Comparison of ENCODE assay signal across 8 mouse cellular contexts in the genomic region with DNA sequence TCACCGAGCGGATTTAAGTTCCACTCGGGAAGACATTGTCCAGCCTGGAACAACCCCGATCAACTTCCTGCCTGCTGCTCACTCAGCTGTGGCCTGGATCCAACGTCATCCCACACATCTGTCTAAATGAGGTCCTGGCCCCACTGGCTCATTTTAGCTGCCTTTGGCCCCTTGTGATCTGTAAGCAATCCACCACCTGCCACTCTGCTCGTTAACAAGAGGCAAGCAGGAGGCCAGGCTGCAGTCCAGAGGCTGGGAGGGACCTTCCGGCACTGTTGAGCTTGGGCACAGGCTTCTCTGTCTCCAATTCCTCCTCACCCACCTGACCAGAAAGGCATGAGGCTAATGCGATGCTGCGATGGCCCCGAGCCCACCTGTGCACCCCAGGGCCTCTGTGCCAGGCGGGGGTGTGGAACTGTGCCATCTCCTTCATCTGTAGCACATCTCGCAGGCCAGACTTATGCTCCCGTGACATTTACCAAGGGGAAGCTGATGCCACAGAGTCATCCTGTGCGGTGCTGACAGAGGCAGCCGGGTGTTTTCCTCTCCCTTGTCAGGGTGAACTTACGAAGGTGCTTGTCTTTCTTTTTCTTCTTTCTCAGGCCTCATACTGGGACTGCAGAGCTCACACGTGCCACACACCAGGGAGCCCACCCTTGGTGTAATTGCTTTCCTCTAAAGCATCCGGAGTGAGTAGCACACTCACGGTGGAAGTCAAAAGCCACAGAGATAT. TPM values are rescaled to one million over a fixed set of nuclear protein-coding genes. Genes with fewer than 3 reads are reported as not detected.
DNase-seq lines count a peak whose midpoint lies in the region; ATAC-seq and TF ChIP-seq lines count a peak whose summit lies in the region.
"Had no signal": no experiment of that assay in that cellular context is flagged by ENCODE, and none has a peak within 500 bp of the region (broad histone marks: within the 10 kb centered on the region; RNA-seq: fewer than 3 reads in every experiment).

No protein-coding gene starts in this region.

- H3K36me3 ChIP-seq in lung, embryonic 15.5 days, result no peaks in the 10 kb centered on the region
- H3K36me3 ChIP-seq: limb, embryonic 15.5 days had no signal

- no peak for TF ChIP-seq CTCF in brain, embryonic 14.5 days (IDR thresholded peaks at IDR 0.05; ENCODE audit: borderline replicate concordance, extremely low read depth, insufficient read depth, insufficient read length)

- no peak overlapping the region for H3K4me3 ChIP-seq in lung, embryonic 15.5 days
- H3K4me3 ChIP-seq: limb, embryonic 15.5 days had no signal

- no peak overlapping the region for H3K27ac ChIP-seq in lung, embryonic 15.5 days
- H3K27ac ChIP-seq: limb, embryonic 15.5 days had no signal

- H3K9me3 ChIP-seq in lung, embryonic 15.5 days, result no peaks in the 10 kb centered on the region
- H3K9me3 ChIP-seq: limb, embryonic 15.5 days had no signal

- WGBS in lung, embryonic 15.5 days, result 43% methylated on average over 19 of the region's 19 CpGs

- peaks cover 4% of the 10 kb centered on the region for H3K4me1 ChIP-seq in lung, embryonic 15.5 days

- intact Hi-C loops in heart, postnatal 36 days (cut with DNase I), result no loop called here

- ATAC-seq in activated CD4-positive, CD25-positive, alpha-beta regulatory T cell, adult 4 months, result peak; percentile 74
- peak; percentile 28; the same call in 1 of the 2 replicates for ATAC-seq in lung, embryonic 15.5 days (ENCODE audit: borderline replicate concordance, extremely low read depth, low FRiP score, low TSS enrichment)

- no peak overlapping the region for H3K9ac ChIP-seq in lung, embryonic 15.5 days
- H3K9ac ChIP-seq: limb, embryonic 15.5 days had no signal

- no peaks in the 10 kb centered on the region; the same call in 1 of the 2 replicates for H3K27me3 ChIP-seq in lung, embryonic 15.5 days
- H3K27me3 ChIP-seq: limb, embryonic 15.5 days had no signal

- H3K4me2 ChIP-seq in lung, embryonic 15.5 days, result no peak overlapping the region
- H3K4me2 ChIP-seq: limb, embryonic 15.5 days had no signal

- peak; percentile 33 for DNase-seq in brain, embryonic 14.5 days (ENCODE audit: low read depth)
- DNase-seq in heart, postnatal 36 days, result peak; percentile 65 to 68
- DNase-seq in frontal cortex, postnatal 14 days (ENCODE audit: low spot score in 2 of 2), result no peak
- no peak for DNase-seq in layer of hippocampus, postnatal 36 days
- no peak for DNase-seq in left cerebral cortex, adult 8-10 months (ENCODE audit: low spot score in 2 of 2)

- TF ChIP-seq POLR2A in brain, embryonic 14.5 days (IDR thresholded peaks at IDR 0.05; ENCODE audit: borderline replicate concordance, extremely low read depth, insufficient read depth, insufficient read length, poor library complexity, severe bottlenecking), result no peak

RNA-seq across cellular contexts. Expression of gene Zdhhc7, which starts 33.2 kb away (rescaled TPM):
- polyA plus RNA-seq in activated CD4-positive, CD25-positive, alpha-beta regulatory T cell, adult 4 months (2017; shearing (Covaris generic)), result 1 to 10 TPM; 4.9 to 5.5 TPM
- polyA plus RNA-seq in brain, embryonic 14.5 days (2012; rRNA removed), result 35.1 and 36.6 TPM in 2 replicates
- total RNA-seq in heart, postnatal 36 days (2021), result 10 to 100 TPM; 30.5 to 31.1 TPM
- polyA plus RNA-seq in lung, embryonic 15.5 days (2015; fragmentation: Nextera tagmentation; extraction: Ambion mirVana), result 38.3 and 40.0 TPM in 2 replicates
- 10 to 100 TPM; 35.8 to 37.7 TPM for total RNA-seq in layer of hippocampus, postnatal 36 days (2021)
- total RNA-seq in left cerebral cortex, adult 8-10 months (2022), result 10 to 100 TPM; 26.3 to 44.6 (median 34.0) TPM

RNA-seq across cellular contexts. Expression of gene 6430548M08Rik, which starts 45.9 kb away (rescaled TPM):
- not detected for polyA plus RNA-seq in activated CD4-positive, CD25-positive, alpha-beta regulatory T cell, adult 4 months (2017; shearing (Covaris generic))
- polyA plus RNA-seq in brain, embryonic 14.5 days (2012; rRNA removed), result 23.5 and 32.6 TPM in 2 replicates
- 10 to 100 TPM; 13.8 to 15.9 TPM for total RNA-seq in heart, postnatal 36 days (2021)
- polyA plus RNA-seq in lung, embryonic 15.5 days (2015; fragmentation: Nextera tagmentation; extraction: Ambion mirVana), result 7.4 and 8.0 TPM in 2 replicates
- total RNA-seq in layer of hippocampus, postnatal 36 days (2021), result 100 to 1,000 TPM; 151 to 168 TPM
- total RNA-seq in left cerebral cortex, adult 8-10 months (2022), result 100 to 1,000 TPM; 219 to 271 (median 241) TPM

Comparison
In these comparisons a context has a peak if more than half of its experiments do, and no peak if none do; other contexts are left out.
1. DNase-seq: peak in brain, embryonic 14.5 days (single experiment) and heart, postnatal 36 days (2 of 2); none in frontal cortex, postnatal 14 days (0 of 2), layer of hippocampus, postnatal 36 days (0 of 2) and left cerebral cortex, adult 8-10 months (0 of 2).
2. RNA of gene 6430548M08Rik, which starts 45.9 kb away (total RNA-seq): 219 to 271 TPM in left cerebral cortex, adult 8-10 months and 151 to 168 TPM in layer of hippocampus, postnatal 36 days; 13.8 to 15.9 TPM in heart, postnatal 36 days; every median in the first group is over 4 times any median in the second.